Mouse (Mus musculus): Measurements from ENCODE around the gene Prickle1. TPM values are rescaled to one million over a fixed set of nuclear protein-coding genes. Genes with fewer than 3 reads are reported as not detected.

Prickle1 gene
- total RNA-seq (2021) = 10 to 100 TPM in 1 of 2 experiments, 1 to 10 TPM in 1; 8.1 to 10.6 TPM
- long read RNA-seq, experiment 1, full-length matches to known transcripts = 8 of 12 reads
- long read RNA-seq, experiment 1, partial matches to known transcripts = 2 of 12 reads
- long read RNA-seq, experiment 1, other reads (novel, unspliced or antisense) = 2 of 12 reads
- long read RNA-seq, experiment 2, full-length matches to known transcripts = 4 of 10 reads
- long read RNA-seq, experiment 2, partial matches to known transcripts = 2 of 10 reads
- long read RNA-seq, experiment 2, other reads (novel, unspliced or antisense) = 4 of 10 reads

DNA sequence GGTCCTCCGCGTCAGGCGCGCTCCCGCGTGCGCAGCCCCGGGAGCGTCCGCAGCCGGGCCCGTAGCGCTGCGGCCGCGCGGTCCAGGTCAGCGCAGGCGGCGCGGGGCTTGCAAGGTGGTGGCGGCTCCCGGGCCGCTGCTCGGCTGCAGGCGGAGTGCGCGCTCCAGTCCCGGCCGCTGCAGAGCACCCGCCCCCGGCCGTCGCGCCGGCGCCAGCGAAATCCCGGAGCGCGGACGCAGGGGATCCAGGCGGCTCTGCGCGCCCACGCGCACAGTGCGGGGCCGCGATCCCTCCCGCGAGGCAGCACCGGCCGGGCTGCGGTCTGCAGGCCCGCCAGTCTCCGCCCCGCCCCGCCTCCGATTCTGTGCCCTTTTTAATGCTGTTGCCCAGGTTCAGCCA is at the start of gene Prickle1:
Gene Prickle1, minus strand, starts transcription at position 146 of the 400 bp plus-strand sequence.
- peak; percentile 91 for DNase-seq

DNA sequence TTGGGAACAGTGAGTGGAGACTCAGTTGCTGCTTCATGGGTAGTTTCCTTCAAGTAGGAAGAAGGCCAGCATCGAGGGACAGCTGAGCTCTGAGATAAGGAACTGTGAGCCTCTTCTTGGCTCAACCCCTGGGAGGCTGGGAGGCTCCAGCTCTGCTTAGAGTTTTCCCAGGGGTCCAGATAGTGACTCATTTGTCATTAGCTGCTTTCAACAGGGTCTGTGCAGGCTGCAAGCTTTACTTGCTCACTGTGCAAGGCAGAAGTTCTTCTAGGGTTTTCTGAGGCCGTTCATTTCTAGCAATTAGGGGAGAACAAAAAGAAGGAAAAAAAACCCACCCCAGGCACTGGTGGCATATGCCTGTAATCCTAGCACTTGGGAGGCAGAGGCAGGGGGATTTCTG is 44.5 kb upstream of the Prickle1 start:
- no peak for DNase-seq

DNA sequence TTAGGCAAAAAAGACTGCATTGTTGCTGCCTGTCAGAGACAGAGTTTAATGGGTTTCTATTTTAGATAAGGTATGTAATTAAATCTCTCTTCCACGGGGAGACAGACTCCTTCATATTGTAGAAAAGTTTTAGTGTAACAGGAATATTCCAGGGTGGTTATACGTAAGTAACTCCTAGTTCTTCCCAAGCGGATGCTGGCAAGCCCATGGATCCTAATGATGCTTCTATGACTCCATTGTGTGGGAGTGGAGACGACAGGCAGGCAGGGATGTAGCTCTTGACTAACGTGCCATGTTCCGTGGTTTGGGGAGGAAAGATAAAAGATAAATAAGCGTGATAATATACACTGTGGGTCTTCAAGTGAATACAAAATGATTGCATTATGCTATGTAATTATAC is 41.3 kb upstream of the Prickle1 start:
- no peak for DNase-seq

GRCm38 (mm10) chr15:93635603-93636002 is 39.9 kb upstream of the Prickle1 start:
- DNase-seq = no peak

- DNase-seq = no peak
These were observed 38.8 kb upstream of the Prickle1 start for GRCm38 (mm10) chr15:93634536-93634935.

DNA sequence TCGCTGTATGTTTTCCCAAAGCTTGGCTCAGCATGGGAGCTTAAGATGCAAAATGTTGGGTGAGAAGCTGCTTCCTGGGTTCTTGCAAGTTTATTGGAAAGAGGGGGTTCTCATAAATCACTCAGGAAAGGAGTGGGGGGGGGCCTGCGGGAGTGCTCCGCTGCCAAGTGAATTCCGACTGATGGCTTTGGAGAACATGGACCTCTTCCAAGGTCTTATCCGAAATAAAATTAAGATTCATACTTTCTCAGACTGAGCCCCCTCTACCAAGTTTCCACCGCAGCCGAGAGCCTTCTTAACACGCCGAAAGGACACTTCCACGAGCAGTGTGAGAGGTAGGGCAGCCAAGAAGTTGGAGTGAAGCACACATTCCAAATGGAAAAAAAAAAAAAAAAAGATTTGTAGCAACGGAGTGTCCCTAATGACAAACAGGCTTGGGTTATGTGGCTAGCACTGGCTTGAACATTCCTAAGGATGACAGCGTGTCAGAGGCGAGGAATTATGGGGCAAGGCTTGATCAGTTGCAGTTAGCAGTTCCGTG is 34.4 kb upstream of the Prickle1 start:
- no peak for DNase-seq

DNA sequence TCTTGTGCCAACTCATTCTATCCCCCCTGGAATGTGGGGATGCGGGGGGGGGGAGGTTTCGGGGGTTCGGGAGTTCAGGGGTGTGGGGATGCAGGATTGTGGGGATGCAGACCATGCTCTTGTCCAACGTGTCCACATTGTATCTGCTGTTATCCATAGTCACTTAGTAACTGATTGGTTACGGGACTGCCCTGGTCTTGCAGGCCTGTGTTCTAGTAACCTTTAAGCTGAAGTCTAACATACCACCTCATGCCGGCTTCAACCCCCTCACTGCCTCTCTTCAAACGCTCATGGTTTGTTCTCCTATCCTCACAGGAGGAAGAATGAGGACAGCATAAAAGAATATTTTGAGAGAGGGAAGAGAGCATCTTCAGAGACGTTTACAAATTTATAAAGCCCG is 33.5 kb upstream of the Prickle1 start:
- no peak for DNase-seq

DNA sequence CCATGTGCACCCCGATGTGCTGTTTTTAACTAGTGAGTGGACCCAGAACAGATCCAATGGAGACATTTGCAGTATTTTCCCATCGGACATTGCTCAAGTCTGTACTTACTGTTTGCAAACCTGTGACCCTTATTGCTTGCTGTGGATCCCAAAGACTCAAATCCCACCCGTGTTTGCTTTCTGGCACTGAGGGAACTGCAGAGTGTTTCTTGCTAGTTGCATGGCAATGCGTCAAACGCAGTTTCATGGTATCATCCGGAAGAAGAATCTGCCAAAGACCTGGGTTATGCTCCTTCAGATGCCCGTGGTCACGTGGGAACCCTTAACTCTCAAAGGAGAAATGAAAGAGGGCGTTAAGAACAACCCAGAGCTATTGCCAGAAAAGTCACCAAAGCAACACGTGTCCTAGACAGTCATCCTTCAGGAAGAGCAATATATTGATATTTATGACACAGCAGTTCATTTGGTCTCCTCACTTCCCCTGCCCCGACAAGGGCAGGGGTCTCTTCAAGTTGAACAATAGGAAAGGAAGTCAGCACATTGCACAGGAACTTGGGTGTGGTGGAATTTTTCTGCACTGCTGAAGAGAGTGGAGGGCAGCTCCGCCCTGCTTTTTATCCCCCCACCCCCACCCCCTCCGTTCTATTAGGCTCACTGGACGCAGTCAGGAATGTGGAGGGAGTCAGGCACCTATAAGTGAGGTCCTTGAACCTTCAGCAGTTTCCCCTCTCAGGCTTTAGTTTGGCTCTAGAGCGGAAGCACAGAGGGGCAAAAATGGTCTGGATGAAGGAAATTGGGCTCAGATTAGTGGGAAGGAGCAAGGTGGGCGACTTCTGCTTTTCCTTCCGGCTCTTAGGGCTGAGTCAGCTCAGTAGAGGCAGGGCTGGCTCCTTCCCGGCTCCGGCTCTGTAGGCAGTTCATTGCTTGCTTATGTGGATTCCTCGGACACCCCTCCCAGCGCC is 32.4 kb upstream of the Prickle1 start:
- no peak for DNase-seq

DNA sequence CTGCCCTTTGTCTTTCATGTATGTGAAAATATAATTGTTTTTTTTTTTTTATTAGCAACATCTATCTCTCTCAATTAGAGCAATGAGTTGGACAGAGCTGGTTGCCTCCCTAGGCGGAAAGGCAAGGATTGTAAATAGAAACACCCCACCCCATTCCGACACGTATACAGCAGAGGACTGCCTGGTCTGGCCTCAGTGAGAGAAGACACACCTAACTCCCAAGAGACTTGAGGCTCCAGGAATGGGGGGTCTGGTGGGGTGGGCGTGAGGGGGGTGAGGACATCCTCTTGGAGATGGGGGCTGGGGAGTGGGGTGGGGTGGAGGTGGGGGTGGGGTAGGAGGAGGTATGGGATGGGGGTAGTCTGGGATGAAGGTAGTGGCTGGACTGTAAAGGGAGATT is 23.9 kb upstream of the Prickle1 start:
- no peak for DNase-seq

DNA sequence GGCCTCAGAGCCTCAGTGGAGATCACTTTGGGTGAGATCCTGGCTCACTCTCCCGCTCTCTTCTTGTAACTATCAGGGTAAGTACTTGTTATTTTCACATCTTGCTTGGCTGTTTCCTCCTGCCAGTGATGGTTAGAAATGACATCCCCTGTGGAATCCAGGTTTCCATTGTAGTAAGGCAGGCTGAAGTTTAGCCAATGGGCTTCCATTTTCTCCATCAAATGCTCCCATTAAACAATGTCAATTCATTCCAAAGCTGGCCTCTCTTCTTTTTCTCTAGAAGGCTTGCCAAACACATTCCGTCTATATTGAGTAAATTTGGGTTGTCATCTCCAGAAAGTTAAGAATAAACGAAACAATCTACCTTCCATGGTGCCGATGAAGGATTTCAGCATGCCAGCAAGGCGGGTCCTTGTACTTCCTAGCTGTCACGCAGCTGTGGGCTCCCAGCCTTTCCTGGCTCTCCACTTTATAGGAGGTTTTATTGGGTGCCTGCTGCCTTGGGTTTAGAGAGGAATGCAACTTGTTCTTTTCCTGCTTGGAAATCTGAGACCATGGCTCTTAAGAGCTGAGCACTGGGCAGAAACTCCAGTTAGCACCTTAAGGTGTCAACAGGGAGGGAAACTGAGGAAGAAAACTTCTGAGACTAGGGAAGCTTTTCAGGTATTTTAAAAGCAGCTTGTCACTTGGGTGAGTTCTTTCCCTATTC is 22.9 kb upstream of the Prickle1 start:
- DNase-seq = no peak

- no peak for DNase-seq
These were observed 20.6 kb upstream of the Prickle1 start for GRCm38 (mm10) chr15:93616277-93616676.

DNA sequence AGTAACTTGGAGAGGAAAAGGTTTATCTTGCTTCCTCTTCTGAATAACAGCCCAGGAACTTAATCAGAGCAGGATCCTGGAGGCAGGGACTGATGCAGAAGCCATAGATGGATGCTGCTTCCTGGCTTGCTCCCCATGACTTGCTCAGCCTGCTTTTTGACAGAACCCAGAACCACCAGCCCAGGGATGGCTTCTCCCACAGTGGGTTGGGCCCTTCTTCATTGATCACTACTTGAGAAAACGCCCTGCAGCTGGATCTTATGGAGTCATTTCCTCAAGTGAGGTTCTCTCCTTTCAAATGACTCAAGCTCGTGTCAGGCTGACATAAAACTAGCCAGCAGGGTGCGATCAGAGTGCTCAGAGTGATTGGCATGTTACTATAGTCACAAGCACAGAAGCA is 19.3 kb upstream of the Prickle1 start:
- no peak for DNase-seq

- DNase-seq = no peak
These were observed 17.9 kb upstream of the Prickle1 start for GRCm38 (mm10) chr15:93613606-93614005.

DNA sequence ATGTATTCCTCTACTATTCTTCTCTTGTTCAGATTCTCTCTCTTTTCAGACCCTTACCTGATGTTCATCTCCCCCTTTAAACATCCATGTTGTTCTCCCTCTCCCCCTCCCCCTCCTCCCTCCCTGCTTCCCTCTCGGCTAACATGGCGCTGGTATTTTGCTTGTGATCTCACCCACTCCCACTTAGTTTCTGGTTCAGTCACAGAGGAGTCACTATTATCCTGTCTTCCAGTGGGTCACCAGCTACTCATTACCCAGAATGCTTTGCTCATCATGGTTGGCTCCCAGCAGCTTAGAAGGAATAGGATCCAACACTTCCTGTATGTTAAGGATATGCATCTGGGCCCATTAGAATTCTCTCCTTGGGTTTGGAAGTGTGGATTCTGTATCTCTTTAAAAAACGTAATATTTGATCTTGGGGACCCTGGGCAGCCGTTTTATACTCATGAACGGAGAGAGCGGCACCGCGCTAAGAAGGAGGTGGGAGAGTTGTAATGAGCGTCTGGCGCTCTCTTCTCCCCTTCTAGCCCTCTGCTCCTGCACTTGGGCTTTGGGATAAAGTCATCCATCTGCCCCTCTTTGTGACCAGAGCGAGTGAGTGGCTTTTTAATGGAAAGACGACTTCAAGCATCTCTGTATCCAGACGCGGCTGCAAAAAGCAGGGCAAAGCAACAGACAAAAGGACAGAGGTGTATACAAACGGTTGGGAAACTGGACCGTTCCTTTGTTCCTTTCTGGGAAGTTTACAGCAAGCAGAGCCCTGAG is 16.0 kb upstream of the Prickle1 start:
- DNase-seq = no peak

- no peak for DNase-seq
These were observed 15.1 kb upstream of the Prickle1 start for GRCm38 (mm10) chr15:93610721-93611201.

GRCm38 (mm10) chr15:93610288-93610687 is 14.6 kb upstream of the Prickle1 start:
- DNase-seq = no peak

GRCm38 (mm10) chr15:93602850-93603249 is 7.2 kb upstream of the Prickle1 start:
- no peak for DNase-seq

- no peak for DNase-seq
These were observed 5.8 kb upstream of the Prickle1 start for GRCm38 (mm10) chr15:93601461-93602015.

DNA sequence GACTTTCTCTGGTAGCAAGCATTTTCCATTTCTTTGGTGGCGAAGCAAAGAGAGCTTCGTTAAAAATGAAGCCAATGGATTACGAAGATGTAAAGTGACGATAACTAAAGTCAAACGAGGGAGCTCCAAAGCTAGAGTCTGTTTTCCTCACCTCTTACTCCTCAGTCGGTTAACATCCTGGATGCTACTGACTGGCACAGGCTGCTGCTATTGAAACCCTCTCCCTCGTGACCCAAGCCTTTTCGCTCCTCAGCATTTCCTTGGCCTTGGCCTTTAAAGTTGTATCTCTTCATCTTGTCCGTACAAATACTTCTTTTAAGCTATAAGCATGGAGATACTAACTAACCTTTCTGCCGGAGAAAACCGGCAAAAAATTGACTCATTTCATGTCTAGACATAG is 1.3 kb upstream of the Prickle1 start:
- no peak for DNase-seq

DNA sequence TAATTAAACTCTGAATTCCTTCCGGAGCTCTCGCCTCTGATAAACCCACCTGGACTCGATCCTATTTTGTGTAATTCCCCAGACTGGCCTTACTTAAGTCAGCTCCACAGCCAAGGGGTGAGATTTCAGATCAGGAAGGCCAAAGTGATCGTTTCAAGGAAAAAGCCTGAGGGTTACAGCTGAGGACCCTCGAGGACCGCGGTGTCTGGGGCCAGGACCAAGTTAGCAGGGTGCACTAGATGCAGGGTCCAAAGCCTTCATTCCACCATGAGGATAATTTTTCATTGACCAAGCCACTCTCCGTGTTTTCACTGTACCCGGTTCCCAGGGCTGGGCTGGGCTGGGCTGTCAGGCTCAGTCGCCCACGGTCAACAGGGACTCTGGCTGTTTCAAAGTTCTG is 594 bp upstream of the Prickle1 start:
- DNase-seq = peak; percentile 68
